In the genomic region with DNA sequence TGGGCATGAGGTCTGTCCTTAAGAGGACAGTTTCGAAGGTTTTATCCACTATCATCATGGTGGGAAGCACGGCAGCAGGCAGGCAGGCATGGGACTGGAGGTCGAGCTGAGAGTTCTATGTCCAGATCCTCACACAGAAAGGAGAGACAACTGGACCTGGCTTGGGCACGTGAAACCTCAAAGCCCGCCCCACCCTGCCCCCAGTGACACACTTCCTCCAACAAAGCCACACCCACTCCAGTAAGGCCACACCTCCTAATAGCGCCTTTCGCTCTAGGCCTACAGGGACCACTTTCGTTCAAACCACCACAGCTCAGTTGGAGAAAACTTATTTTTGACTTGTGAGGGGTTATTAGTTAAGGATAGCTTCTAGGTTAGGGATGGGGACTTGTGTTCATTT, we compare ENCODE assay signal across 27 mouse cellular contexts. TPM values are rescaled to one million over a fixed set of nuclear protein-coding genes. Genes with fewer than 3 reads are reported as not detected.
DNase-seq lines count a peak whose midpoint lies in the region; TF ChIP-seq lines count a peak whose summit lies in the region.
"Had no signal": no experiment of that assay in that cellular context is flagged by ENCODE, and none has a peak within 500 bp of the region (broad histone marks: within the 10 kb centered on the region; RNA-seq: fewer than 3 reads in every experiment).

No protein-coding gene starts in this region.

- no peaks in the 10 kb centered on the region for H3K27me3 ChIP-seq in testis, adult 2 months (ENCODE audit: control insufficient read depth, insufficient read depth, low read length)
- H3K27me3 ChIP-seq: embryonic facial prominence, embryonic 13.5 days; forebrain, embryonic 12.5 days; forebrain, embryonic 15.5 days; hindbrain, embryonic 12.5 days; hindbrain, embryonic 15.5 days had no signal

- peak overlapping the region; percentile 17 for H3K4me3 ChIP-seq in testis, adult 2 months (ENCODE audit: control insufficient read depth, low read depth, low read length)
- H3K4me3 ChIP-seq: embryonic facial prominence, embryonic 10.5 days; embryonic facial prominence, embryonic 13.5 days; erythroblast, embryonic 14.5 days; forebrain, embryonic 12.5 days; forebrain, embryonic 15.5 days; heart, adult 2 months; heart, embryonic 10.5 days; hindbrain, embryonic 12.5 days; hindbrain, embryonic 15.5 days had no signal

- no peaks in the 10 kb centered on the region for H3K36me3 ChIP-seq in testis, adult 2 months (ENCODE audit: control insufficient read depth, insufficient read depth, low read length)
- H3K36me3 ChIP-seq: embryonic facial prominence, embryonic 10.5 days; embryonic facial prominence, embryonic 13.5 days; forebrain, embryonic 12.5 days; forebrain, embryonic 15.5 days; G1E; heart, embryonic 10.5 days; hindbrain, embryonic 12.5 days; hindbrain, embryonic 15.5 days had no signal

- H3K4me1 ChIP-seq in testis, adult 2 months (ENCODE audit: control insufficient read depth, insufficient read depth, low read length), result peaks cover 10% of the 10 kb centered on the region
- H3K4me1 ChIP-seq: embryonic facial prominence, embryonic 10.5 days; embryonic facial prominence, embryonic 13.5 days; forebrain, embryonic 12.5 days; forebrain, embryonic 15.5 days; heart, embryonic 10.5 days; hindbrain, embryonic 12.5 days; hindbrain, embryonic 15.5 days had no signal

- DNase-seq in testis, postnatal 14 days (ENCODE audit: low spot score), result no peak
- DNase-seq in A20 (ENCODE audit: low read depth, low spot score), result peak; percentile 15
- DNase-seq in ES-CJ7 (ENCODE audit: low read depth, low spot score), result peak; percentile 54
- DNase-seq in WW6 (ENCODE audit: low read depth, low spot score), result peak; percentile 9
- DNase-seq in layer of hippocampus, adult 9-10 months (ENCODE audit: low spot score), result no peak
- DNase-seq in adipocyte (ENCODE audit: low spot score), result no peak
- no peak for DNase-seq in embryo, embryonic 10.5 days (ENCODE audit: low spot score)
- DNase-seq: adrenal gland, adult 2 months; adrenal gland, postnatal 14 days; B cell, adult 2 months; cerebellum, adult 11 months; cerebellum, adult 2 months; cerebellum, adult 9-11 months; cerebellum, postnatal 25 days; embryo, embryonic 11 days; gastrocnemius, postnatal 25 days; heart, adult 2 months had no signal

- TF ChIP-seq POLR2A in testis, adult 2 months (IDR thresholded peaks at IDR 0.05; ENCODE audit: control insufficient read depth, low read depth, low read length), result no peak

- TF ChIP-seq CTCF in testis, adult 2 months (IDR thresholded peaks at IDR 0.05; ENCODE audit: control insufficient read depth, insufficient read depth, insufficient replicate concordance, low read depth, low read length), result no peak

- no peak overlapping the region for H3K27ac ChIP-seq in testis, adult 2 months (ENCODE audit: control insufficient read depth, insufficient read depth, low read depth, low read length)
- H3K27ac ChIP-seq: embryonic facial prominence, embryonic 10.5 days; embryonic facial prominence, embryonic 13.5 days; forebrain, embryonic 12.5 days; forebrain, embryonic 15.5 days; heart, adult 2 months; heart, embryonic 10.5 days; hindbrain, embryonic 12.5 days; hindbrain, embryonic 15.5 days had no signal

RNA-seq across cellular contexts. Expression of gene Atp5g3, which starts 32.6 kb away (rescaled TPM):
- polyA plus RNA-seq in testis, adult 2 months (2012; rRNA removed), result 126 and 130 TPM in 2 replicates

RNA-seq across cellular contexts. Expression of gene Atf2, which starts 51.3 kb away (rescaled TPM):
- polyA plus RNA-seq in testis, adult 2 months (2012; rRNA removed), result 34.1 and 41.4 TPM in 2 replicates

Comparison
In these comparisons a context has a peak if more than half of its experiments do, and no peak if none do; other contexts are left out.
1. DNase-seq: peak in A20 (single experiment), ES-CJ7 (single experiment) and WW6 (single experiment); none in testis, postnatal 14 days (single experiment), layer of hippocampus, adult 9-10 months (single experiment), adipocyte (single experiment) and embryo, embryonic 10.5 days (single experiment).